Mouse (Mus musculus): ENCODE results near the gene Gm3696.
"Not testable (repeated sequence)": the region's sequence is repeated elsewhere in the genome, so short reads cannot be mapped to it uniquely, and the experiment has no call there.

The Gm3696 gene

DNA sequence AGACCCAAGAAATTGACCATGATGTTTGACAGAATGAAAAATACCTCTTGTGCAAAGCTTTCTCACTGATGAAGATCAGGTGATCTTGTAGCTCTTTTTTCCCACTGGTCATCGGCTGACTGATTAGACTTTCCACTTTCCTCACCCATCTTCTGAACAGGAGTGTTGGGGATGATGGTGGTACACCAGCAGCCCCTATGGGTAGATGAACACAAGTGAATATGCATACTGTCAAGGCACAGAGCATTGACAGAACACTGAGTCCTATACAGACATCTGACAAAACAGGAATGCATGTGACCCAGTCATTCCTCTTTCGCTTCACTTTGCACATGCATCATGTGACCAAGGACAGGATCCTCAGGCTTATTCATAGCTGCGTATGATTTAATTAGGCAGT lies at the start of gene Gm3696:
Gm3696 (minus strand) TSS at position 101 of the 400 bp plus-strand sequence.
- DNase-seq (ENCODE audit: low spot score in 2 of 2): not testable (repeated sequence)

DNA sequence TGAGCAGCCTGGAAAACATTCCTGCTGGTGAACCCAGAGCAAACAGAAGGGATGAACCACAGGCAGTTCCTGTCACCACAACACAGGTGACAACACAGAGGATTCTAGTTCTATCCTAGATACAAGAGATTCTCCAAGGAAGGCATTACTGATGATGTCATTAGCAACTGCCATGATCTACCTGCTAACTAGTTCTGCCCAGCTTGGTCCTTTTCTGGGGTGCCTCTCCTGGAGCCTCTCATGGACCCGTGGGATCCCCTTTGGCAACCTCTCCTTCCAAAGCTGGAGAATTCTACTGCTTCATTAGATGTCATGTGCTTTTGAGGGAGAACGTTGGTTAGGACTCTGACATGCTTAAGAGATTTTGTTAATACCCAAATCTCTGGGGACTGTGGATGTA lies 24.9 kb upstream of the Gm3696 start, which contains the start of gene Gm6676:
Gm6676 (minus strand) TSS at position 101 of the 400 bp plus-strand sequence.
- not testable (repeated sequence) for DNase-seq (ENCODE audit: low spot score in 2 of 2)

DNA sequence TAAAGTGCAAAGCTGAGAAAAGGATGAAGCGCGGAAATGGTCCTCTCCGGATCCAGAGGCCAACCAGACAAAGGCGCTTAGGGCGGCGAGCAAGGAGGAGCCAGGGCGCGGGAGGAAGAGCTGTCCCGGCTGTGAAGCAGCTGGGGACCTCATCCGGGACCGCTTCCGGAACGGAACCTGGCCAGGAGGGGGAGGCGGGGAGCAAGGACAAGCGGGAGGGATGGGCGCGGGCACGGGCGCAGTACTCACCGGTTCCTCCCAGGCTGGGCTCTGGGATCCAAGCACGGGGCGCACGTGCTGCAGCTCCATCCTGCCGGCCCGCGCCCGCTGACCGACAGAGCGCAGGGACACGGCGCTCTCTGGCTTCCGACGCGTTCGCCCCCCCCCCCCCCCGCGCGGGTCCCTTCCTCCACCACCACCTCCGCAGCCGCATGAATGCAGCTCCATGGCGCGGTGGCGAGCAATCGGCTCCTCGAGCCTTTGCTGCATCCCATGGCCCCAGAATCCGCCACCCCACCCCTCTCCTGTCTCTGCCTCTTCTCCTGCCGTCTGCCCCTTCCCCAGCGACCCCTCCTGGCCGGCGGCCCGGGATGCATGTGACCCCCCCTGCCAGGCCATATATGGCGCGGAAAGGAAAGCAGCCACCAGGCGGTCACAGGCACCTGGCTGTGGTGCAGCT lies 4.8 kb upstream of the Gm3696 start:
- DNase-seq (ENCODE audit: low spot score in 2 of 2): peak; percentile 14 to 51

- not testable (repeated sequence) for DNase-seq (ENCODE audit: low spot score in 2 of 2)
Measured at GRCm38 (mm10) chr14:7044870-7045269, 55.6 kb downstream of the Gm3696 start, which contains the start of gene Gm3685. Gene Gm3685, minus strand, starts transcription at chr14:7044970.
